Mouse (Mus musculus): Measurements from ENCODE around the gene Vps41.

Vps41 gene

GRCm38 (mm10) chr13:18717185-18717584 lies at the start of gene Vps41:
Gene Vps41, plus strand, starts transcription at chr13:18717286.
- DNase-seq (ENCODE audit: extremely low spot score): peak; percentile 75

DNA sequence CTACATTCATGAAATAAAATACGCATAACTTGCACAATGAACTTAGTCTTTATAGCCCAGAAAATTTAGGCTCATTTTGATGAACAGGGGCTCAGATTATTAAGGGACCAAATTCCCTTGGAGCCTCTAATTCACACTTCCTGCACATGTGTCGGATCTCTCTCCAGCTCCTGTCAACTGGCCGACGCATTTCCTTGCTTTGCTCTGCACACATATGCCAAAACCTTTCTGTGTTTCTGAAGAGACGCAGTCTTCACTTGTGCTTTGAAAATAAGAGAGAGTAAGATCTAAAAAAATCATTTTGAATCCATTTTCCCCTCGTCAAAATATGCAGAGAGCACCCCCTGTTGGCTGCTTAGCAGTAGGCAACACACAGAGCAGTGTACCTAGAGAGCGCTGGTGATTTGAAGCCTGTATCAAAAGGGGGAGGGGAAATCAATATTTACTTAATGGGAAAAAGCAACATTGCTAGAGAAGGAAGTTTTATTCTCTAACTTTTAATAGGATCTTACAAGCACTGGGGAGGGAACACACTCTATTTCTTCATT lies 18.5 kb upstream of the Vps41 start:
- peak; percentile 38 for DNase-seq (ENCODE audit: extremely low spot score)

DNA sequence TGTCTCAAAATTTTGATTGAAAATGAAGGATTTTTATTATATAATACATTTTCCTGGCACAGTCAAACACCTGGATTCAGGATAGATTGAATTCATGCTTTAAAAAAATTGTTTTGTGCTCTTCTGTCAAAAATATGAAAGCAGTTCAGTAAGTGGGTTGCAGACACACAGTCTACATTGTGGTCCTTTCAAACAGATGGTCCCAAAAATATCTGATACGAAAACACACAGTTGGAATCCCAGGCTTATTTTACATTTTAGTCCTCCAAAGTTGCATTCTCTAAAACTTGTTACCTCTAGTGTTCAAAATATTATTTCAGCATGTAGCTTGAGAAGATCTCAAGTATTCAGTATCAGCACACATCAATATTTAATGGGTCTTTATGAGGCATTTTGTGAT lies 5.4 kb upstream of the Vps41 start:
- DNase-seq (ENCODE audit: extremely low spot score): no peak

- DNase-seq (ENCODE audit: extremely low spot score): no peak
These were observed 379 bp upstream of the Vps41 start for GRCm38 (mm10) chr13:18716707-18717106.

- no peak for DNase-seq (ENCODE audit: extremely low spot score)
These were observed 1.4 kb downstream of the Vps41 start for GRCm38 (mm10) chr13:18718461-18718860.

- no peak for DNase-seq (ENCODE audit: extremely low spot score)
These were observed 13.6 kb downstream of the Vps41 start for GRCm38 (mm10) chr13:18730666-18731065.

DNA sequence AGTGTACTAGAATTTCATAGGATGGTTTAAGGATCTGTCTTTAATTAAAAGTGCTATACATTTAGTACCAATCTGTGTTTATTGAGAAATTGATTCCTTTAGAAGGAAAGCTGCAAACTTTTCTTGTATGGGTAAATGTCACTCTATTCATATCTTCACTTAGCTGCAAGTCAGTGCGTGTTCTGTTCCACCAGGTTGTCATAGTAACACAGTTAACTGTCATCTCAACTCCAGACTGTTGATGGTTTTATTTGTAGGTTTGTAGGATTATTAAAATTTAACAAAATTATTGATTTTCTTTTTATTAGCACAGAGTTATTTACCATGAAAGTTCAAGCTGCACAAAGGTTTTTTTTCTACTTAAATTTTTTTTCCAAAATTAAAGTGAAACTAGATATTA lies 19.5 kb downstream of the Vps41 start:
- DNase-seq (ENCODE audit: extremely low spot score): no peak

- DNase-seq (ENCODE audit: extremely low spot score): no peak
These were observed 26.6 kb downstream of the Vps41 start for GRCm38 (mm10) chr13:18743575-18744265.

GRCm38 (mm10) chr13:18744266-18744652 lies 27.2 kb downstream of the Vps41 start:
- DNase-seq (ENCODE audit: extremely low spot score): no peak

DNA sequence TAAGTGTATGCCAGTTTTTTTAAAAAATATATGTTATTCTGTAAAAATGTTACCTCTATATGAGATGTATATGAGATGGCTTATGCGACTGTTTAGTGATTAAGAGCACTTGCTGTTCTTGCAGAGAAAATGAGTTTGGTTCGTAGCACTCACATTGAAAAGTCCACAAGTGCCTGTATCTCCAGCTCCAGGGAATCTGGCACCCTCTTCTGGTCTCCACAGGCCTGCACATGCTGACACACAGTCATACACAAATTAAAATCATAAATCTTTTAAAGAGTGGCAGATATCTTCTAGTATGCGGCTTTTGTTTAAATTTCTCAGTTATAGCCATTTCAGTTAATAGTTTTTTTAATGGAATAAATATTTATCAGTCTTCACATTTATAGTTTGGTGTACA lies 40.9 kb downstream of the Vps41 start:
- DNase-seq (ENCODE audit: extremely low spot score): no peak

DNA sequence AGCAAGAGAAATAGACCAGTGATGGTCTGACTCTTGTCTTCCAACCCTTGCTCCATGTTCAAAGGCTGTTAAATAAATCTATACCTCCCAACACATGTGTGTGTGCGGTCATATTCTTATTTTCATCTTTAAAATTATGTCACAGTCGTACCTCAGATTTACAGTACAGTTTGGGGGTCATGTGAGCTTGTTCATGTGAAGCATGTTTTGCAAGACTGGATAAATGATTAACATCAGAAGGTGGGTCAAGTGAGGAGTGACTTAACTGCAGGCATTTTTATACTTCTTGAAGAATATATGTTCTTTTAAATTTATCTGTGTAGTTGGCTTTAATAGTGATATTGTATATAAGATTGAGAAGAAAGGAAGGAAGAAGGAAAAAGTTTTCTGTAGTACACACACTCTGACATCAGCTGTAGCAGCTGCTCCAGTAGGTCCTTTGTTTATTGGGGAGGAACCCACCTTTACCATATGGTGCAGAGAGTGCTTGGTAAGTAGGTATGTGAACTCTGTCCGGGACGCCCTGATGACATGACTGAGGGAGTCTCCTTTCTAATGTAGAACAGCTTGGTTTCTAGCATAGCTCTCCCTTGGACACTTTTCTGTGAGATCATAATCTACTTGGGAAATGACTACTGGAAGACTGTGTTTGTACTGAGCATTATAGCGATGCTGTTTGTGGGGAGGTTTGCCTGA lies 42.4 kb downstream of the Vps41 start:
- no peak for DNase-seq (ENCODE audit: extremely low spot score)

GRCm38 (mm10) chr13:18761452-18761851 lies 44.4 kb downstream of the Vps41 start:
- DNase-seq (ENCODE audit: extremely low spot score): no peak

DNA sequence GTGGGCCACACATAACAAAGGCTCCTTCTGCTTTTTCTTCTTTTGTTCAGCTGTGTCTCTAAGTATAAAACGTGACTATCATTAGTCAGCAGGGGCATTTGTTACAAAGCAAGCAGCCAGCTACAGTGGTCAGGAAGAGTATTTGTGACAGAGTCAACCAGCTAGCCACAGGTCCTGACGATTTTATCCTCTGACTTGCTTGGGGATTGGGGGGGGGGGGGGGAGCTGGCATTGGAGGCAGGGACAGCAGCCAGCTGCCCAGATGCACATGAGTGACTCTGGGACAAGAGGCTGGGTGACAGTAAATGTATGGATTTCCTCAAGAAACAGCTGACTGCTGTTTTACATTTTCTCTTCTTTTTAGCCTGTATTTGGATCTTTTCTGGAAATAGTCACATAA lies 50.8 kb downstream of the Vps41 start:
- no peak for DNase-seq (ENCODE audit: extremely low spot score)

GRCm38 (mm10) chr13:18768495-18768894 lies 51.4 kb downstream of the Vps41 start:
- no peak for DNase-seq (ENCODE audit: extremely low spot score)

- DNase-seq (ENCODE audit: extremely low spot score): no peak
These were observed 56.5 kb downstream of the Vps41 start for GRCm38 (mm10) chr13:18773437-18774198.

- no peak for DNase-seq (ENCODE audit: extremely low spot score)
These were observed 64.2 kb downstream of the Vps41 start for GRCm38 (mm10) chr13:18781250-18781649.

DNA sequence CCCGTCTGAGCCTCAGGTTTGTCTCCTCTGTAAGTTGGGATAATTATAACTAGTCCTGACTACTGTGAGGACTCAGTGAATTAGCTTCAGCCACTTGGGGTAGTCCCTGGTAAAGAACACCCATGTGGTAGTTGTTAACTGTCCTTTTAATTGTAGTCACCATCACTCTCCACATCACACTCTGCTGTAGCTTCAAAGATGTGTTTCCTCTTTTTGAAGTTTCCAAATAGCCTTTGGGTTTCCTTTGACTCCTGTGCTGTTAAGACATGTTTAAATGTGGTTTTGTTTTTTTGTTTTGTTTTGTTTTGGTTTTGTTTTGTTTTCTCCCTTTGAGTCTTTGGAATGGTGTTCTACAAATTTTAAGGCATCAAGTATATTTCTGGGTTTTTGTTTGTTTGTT lies 68.6 kb downstream of the Vps41 start:
- DNase-seq (ENCODE audit: extremely low spot score): no peak

DNA sequence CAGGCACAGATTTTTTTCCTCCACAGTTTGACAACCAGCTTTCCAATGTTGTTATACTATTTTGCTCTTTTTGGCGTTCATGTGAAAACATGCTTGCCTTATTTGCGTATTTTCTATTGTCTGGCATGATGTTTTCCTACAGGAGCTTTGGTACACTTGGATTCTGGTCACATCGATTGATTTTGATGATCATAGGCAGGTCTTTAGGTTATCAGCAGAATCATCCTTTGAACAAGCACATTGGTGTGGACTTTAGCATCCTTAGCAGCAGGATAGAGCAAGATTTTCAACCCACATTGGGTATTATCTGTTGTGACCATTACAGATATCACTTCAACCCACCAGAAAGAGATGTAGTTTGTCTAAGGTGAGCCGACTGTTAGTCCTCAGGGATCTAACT lies 71.0 kb downstream of the Vps41 start:
- no peak for DNase-seq (ENCODE audit: extremely low spot score)

- DNase-seq (ENCODE audit: extremely low spot score): no peak
These were observed 71.6 kb downstream of the Vps41 start for GRCm38 (mm10) chr13:18788689-18789088.

DNA sequence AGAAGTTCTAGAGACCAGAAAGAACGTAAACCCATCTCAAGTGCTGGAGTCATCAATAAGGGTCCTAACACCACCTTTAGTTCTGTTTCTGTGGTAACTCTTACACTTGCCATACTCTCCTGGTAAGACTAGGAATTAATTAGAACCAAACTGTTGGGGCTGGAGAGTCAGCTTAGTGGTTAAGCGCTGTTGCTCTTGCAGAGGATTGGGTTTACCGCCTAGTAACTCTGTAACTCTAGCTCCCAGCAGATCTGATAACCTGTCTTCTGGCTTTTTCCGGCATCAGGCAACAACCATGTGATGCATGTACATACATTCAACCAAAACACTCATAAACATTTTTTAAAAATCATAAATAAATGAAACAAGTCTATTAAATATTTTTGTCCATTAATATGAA lies 72.6 kb downstream of the Vps41 start:
- no peak for DNase-seq (ENCODE audit: extremely low spot score)

DNA sequence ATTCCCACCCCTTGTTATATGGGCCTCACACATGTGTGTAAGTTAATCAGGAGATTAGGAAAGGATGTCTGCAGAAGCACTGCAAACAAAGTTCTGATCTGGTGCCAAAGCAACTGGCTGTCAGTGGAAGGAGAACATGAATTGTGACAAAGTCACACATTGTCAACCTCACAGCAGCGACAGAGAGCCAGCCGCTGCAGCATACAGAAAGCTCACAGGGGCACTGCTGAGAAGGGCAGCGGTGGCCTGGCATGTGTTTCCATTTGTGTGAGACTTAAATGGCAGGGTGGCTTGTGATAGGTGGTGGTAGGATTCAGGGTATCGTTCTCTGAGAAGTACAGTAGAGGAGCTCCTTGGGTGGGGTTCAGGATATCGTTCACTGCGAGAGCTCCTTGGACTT lies 73.0 kb downstream of the Vps41 start:
- DNase-seq (ENCODE audit: extremely low spot score): no peak

DNA sequence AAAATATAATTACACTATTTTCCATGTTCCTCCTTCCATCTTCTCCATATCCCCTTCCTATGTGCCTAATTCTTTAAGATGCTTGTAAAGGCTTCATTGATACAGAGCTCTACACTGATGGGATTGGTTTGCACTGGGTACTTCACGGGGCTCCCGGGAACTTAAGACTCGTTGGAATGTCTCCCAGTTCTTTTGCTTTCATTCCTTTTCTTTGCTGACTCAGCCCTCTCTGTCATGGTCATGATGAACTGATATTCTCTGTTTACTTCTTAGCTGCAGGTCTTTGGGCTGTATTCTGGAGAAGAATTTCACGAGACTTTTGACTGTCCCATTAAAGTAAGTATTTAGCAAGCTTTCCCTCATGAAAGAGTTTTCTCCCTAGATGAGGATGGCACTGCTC lies 74.2 kb downstream of the Vps41 start:
- DNase-seq (ENCODE audit: extremely low spot score): no peak

- no peak for DNase-seq (ENCODE audit: extremely low spot score)
These were observed 74.6 kb downstream of the Vps41 start for GRCm38 (mm10) chr13:18791724-18792123.
